Mouse (Mus musculus) gonadal fat pad, adult 2 months (tissue): ENCODE measurements around the gene Sox14. TPM values are rescaled to one million over a fixed set of nuclear protein-coding genes. Genes with fewer than 3 reads are reported as not detected.

ENCODE experiments used
- DNase-seq: peaks from one replicate; pipeline ENCODE4 v3.0.0-alpha.2; 2012; ENCODE audit warnings: low read depth
- polyA plus RNA-seq: library from polyadenylated mRNA; depleted of rRNA; stranded (reverse); fragments of >200 nt; gene quantifications from 2 replicates; pipeline ENCODE4 v1.2.3, GENCODE M21; 2012; rRNA removed

Sox14 gene
- polyA plus RNA-seq, 1 experiment = not detected

DNA sequence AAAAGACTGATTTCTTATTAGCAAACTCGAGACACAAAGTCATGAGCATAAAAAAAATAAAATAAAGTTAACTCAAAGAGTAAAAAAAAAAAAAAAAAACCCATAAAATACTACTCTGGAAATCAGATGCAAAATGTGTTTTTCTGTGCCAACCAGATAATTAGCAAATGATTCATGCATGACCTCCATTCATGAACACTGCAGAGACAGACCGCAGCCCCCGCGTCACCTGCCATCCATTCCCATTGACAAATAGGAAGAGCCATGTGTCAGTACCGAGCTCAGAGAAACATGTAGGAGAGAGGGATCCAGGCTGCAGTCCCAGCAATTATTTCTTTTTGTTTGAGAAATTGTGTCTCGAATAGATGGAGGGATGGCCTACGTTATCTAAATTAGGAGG lies 25.6 kb downstream of the Sox14 start:
- DNase-seq = no peak

- no peak for DNase-seq
These were observed 27.6 kb downstream of the Sox14 start for GRCm38 (mm10) chr9:99848327-99848726.

GRCm38 (mm10) chr9:99846820-99847219 lies 29.1 kb downstream of the Sox14 start:
- DNase-seq = no peak

- DNase-seq = no peak
These were observed 36.6 kb downstream of the Sox14 start for GRCm38 (mm10) chr9:99839367-99839766.

GRCm38 (mm10) chr9:99838877-99839276 lies 37.1 kb downstream of the Sox14 start:
- no peak for DNase-seq

GRCm38 (mm10) chr9:99836707-99837106 lies 39.3 kb downstream of the Sox14 start:
- no peak for DNase-seq

DNA sequence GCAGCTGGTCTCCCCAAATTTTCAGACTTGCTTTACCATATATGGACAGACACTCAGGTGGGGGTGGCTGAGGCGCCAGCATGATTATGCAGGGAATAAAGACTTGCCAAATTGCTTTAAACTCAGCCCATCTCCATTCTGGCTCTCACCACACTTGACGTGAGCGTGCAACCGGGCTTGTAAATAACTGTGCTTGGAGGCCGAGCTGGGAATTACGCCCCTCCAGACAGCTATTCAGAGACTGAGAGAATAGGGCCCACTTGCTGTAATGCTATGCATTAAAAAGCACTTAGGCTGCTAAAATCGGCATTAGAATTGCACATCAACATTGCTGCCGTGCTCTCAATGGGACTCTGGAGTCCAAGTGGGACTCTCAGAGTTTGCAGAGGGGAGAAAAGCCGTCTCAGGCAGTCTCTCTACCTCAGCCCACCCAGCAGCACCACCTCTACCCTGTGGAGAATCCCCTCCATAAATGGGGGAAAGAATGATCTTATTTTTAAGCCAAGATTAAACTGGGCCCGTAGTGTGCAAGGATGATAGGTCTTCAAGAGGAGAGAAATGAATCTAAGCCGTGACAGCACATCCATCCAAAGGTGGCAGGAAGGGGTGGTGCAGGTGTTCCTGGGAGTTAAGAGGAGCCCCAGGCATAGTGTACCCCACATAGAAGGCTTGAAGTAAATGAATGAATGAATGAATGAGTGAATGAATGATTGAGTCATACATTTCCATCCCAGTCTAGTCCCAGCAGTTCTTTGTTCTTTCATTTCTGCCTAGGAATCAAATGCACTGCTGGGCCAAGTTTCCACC lies 40.1 kb downstream of the Sox14 start:
- no peak for DNase-seq

Other genes with a start within 250 kb of the Sox14 start
- 2.0 and 2.9 TPM in 2 replicates for gene Dzip1l, start 246.7 kb downstream of the Sox14 start, polyA plus RNA-seq
- gene Cldn18, start 158.9 kb downstream of the Sox14 start, polyA plus RNA-seq = not detected in 2 replicates